Mouse (Mus musculus) kidney, postnatal 0 days (tissue): ENCODE results near the gene Gm12166. TPM values are rescaled to one million over a fixed set of nuclear protein-coding genes. Genes with fewer than 3 reads are reported as not detected.

ENCODE experiments used
- ATAC-seq: fragments of 200-750 bp; cut with Nextera tagmentation; replicated peaks from 2 replicates; pipeline ENCODE4 v1.8.0; 2017; ENCODE audit warnings: low read depth, moderate number of reproducible peaks, moderate TSS enrichment, moderate library complexity; ENCODE audit not compliant: low FRiP score
- DNase-seq: peaks from one replicate; pipeline ENCODE4 v3.0.0-alpha.2; 2016; ENCODE audit warnings: low spot score
- H3K27ac ChIP-seq: fragments of 300-500 bp; sonication (generic); 2 replicates; pipeline ENCODE4 v1.5.1; 2014; ENCODE audit warnings: mild to moderate bottlenecking
- H3K27me3 ChIP-seq: fragments of 300-500 bp; sonication (generic); 2 replicates; pipeline ENCODE4 v1.6.1; 2014; ENCODE audit warnings: low read length, mixed read lengths; ENCODE audit not compliant: insufficient read depth
- H3K36me3 ChIP-seq: fragments of 300-500 bp; sonication (generic); 2 replicates; pipeline ENCODE4 v1.6.1; 2014; ENCODE audit warnings: low read length, mixed read lengths; ENCODE audit not compliant: insufficient read depth
- H3K4me1 ChIP-seq: fragments of 300-500 bp; sonication (generic); replicated peaks from 2 replicates; pipeline ENCODE4 v1.6.1; 2014; ENCODE audit warnings: antibody characterized with exemption, low read length, mixed read lengths; ENCODE audit not compliant: insufficient read depth
- H3K4me2 ChIP-seq: fragments of 300-500 bp; sonication (generic); 2 replicates; pipeline ENCODE4 v1.6.1; 2014; ENCODE audit warnings: mild to moderate bottlenecking, low read length, moderate library complexity, mixed read lengths
- H3K4me3 ChIP-seq: fragments of 300-500 bp; sonication (generic); replicated peaks from 2 replicates; pipeline ENCODE4 v1.5.1; 2014; ENCODE audit warnings: low read depth, low read length
- H3K9ac ChIP-seq: fragments of 300-500 bp; sonication (generic); 2 replicates; pipeline ENCODE4 v1.6.1; 2014; ENCODE audit warnings: low read depth, low read length
- H3K9me3 ChIP-seq: fragments of 300-500 bp; sonication (generic); replicated peaks from 2 replicates; pipeline ENCODE4 v1.6.1; 2016; ENCODE audit warnings: low read length, inconsistent platforms, mixed read lengths
- CTCF ChIP-seq: IDR thresholded peaks from 2 replicates; pipeline ENCODE4 v1.5.1; 2016; ENCODE audit warnings: antibody characterized with exemption, low read depth, mild to moderate bottlenecking, moderate library complexity
- WGBS: fragments of 180-500 bp; shearing (Covaris S2); extraction: QIAGEN DNeasy Blood & Tissue Kit; methylation state at CpG from one replicate; pipeline ENCODE4 v1.1.7; 2014; 5-methylcytosine and 5-hydroxymethylcytosine counted together
- polyA plus RNA-seq: library from polyadenylated mRNA; unstranded; fragments of >200 nt; fragmentation: Nextera tagmentation; extraction: Ambion mirVana; gene quantifications from 2 replicates; pipeline ENCODE4 v1.2.1, GENCODE M21; 2015

The Gm12166 gene
- polyA plus RNA-seq, 1 experiment from 2014 or later, result 6.0 TPM

- no peaks in the 10 kb centered on the region for H3K27me3 ChIP-seq
- TF ChIP-seq CTCF, result peak; percentile 48; the same call in 1 of the 2 replicates
- no peaks in the 10 kb centered on the region for H3K36me3 ChIP-seq
- no peak overlapping the region for H3K9ac ChIP-seq
- H3K9me3 ChIP-seq, result no peaks in the 10 kb centered on the region
- H3K27ac ChIP-seq, result peak overlapping the region; percentile 47; the same call in 1 of the 2 replicates
- ATAC-seq (no peak), DNase-seq (no peak)
- no peak overlapping the region for H3K4me2 ChIP-seq
- no peak overlapping the region for H3K4me3 ChIP-seq
- peaks cover 5% of the 10 kb centered on the region; the same call in 1 of the 2 replicates for H3K4me1 ChIP-seq
- WGBS, result 54% methylated on average over 9 of the region's 9 CpGs
These were observed 11.0 kb upstream of the Gm12166 start for GRCm38 (mm10) chr11:46062993-46063731.

GRCm38 (mm10) chr11:46062569-46062968, 10.4 kb upstream of the Gm12166 start:
- H3K27me3 ChIP-seq, result no peaks in the 10 kb centered on the region
- TF ChIP-seq CTCF, result no peak
- ATAC-seq (no peak), DNase-seq (no peak)
- peak overlapping the region; percentile 47; the same call in 1 of the 2 replicates for H3K27ac ChIP-seq
- no peaks in the 10 kb centered on the region for H3K9me3 ChIP-seq
- peaks cover 5% of the 10 kb centered on the region; the same call in 1 of the 2 replicates for H3K4me1 ChIP-seq
- H3K9ac ChIP-seq, result no peak overlapping the region
- H3K4me3 ChIP-seq, result no peak overlapping the region
- no peaks in the 10 kb centered on the region for H3K36me3 ChIP-seq
- no peak overlapping the region for H3K4me2 ChIP-seq
- 67% methylated on average over 4 of the region's 4 CpGs for WGBS

GRCm38 (mm10) chr11:46061776-46062445, 9.8 kb upstream of the Gm12166 start:
- Histone ChIP-seq H3K9ac (no peak overlapping the region), H3K4me3 (no peak overlapping the region), H3K4me2 (no peak overlapping the region), H3K27ac (no peak overlapping the region), H3K36me3 (no peaks in the 10 kb centered on the region), H3K4me1 (peaks cover 5% of the 10 kb centered on the region; the same call in 1 of the 2 replicates), H3K9me3 (no peaks in the 10 kb centered on the region), H3K27me3 (no peaks in the 10 kb centered on the region)
- no peak for TF ChIP-seq CTCF
- no peak for ATAC-seq
- no peak for DNase-seq
- 61% methylated on average over 6 of the region's 6 CpGs for WGBS

GRCm38 (mm10) chr11:46060651-46061020, 8.5 kb upstream of the Gm12166 start:
- 0 out of 2 replicates have a peak overlapping the region, but pooled peaks have one; percentile 13 for H3K27ac ChIP-seq
- no peaks in the 10 kb centered on the region for H3K27me3 ChIP-seq
- H3K9ac ChIP-seq, result no peak overlapping the region
- no peaks in the 10 kb centered on the region for H3K9me3 ChIP-seq
- ATAC-seq (no peak), DNase-seq (no peak)
- 71% methylated on average over 5 of the region's 5 CpGs for WGBS
- peaks cover 12% of the 10 kb centered on the region; the same call in 1 of the 2 replicates for H3K4me1 ChIP-seq
- TF ChIP-seq CTCF, result no peak
- H3K4me2 ChIP-seq, result no peak overlapping the region
- no peaks in the 10 kb centered on the region for H3K36me3 ChIP-seq
- no peak overlapping the region for H3K4me3 ChIP-seq

- Histone ChIP-seq H3K27me3 (no peaks in the 10 kb centered on the region), H3K4me3 (no peak overlapping the region), H3K36me3 (no peaks in the 10 kb centered on the region), H3K4me1 (peaks cover 13% of the 10 kb centered on the region; the same call in 1 of the 2 replicates), H3K4me2 (no peak overlapping the region), H3K9ac (no peak overlapping the region), H3K27ac (no peak overlapping the region), H3K9me3 (no peaks in the 10 kb centered on the region)
- ATAC-seq (no peak), DNase-seq (no peak)
- WGBS, result 79% methylated on average over 8 of the region's 8 CpGs
- peak; percentile 36; the same call in 1 of the 2 replicates for TF ChIP-seq CTCF
These were observed 7.9 kb upstream of the Gm12166 start for GRCm38 (mm10) chr11:46059887-46060650.

GRCm38 (mm10) chr11:46058916-46059315, 6.8 kb upstream of the Gm12166 start:
- no peaks in the 10 kb centered on the region for H3K27me3 ChIP-seq
- no peak overlapping the region for H3K4me2 ChIP-seq
- no peak overlapping the region for H3K4me3 ChIP-seq
- 91% methylated on average over 4 of the region's 4 CpGs for WGBS
- no peaks in the 10 kb centered on the region for H3K36me3 ChIP-seq
- no peak overlapping the region for H3K27ac ChIP-seq
- DNase-seq, result no peak
- no peak for ATAC-seq
- H3K4me1 ChIP-seq, result peaks cover 8% of the 10 kb centered on the region; the same call in 1 of the 2 replicates
- TF ChIP-seq CTCF, result no peak
- no peak overlapping the region for H3K9ac ChIP-seq
- no peaks in the 10 kb centered on the region for H3K9me3 ChIP-seq
